In genomic region chr12:16488899-16489298, GRCm38 (mm10) we compare ENCODE assay signal across 10 mouse cellular contexts.
"Had no signal": no experiment of that assay in that cellular context is flagged by ENCODE, and none has a peak within 500 bp of the region (broad histone marks: within the 10 kb centered on the region; RNA-seq: fewer than 3 reads in every experiment).

No protein-coding gene starts in this region.

- DNase-seq: retina, postnatal 1 day; right cerebral cortex, postnatal 14 days; right cerebral cortex, postnatal 4 days; spleen, adult 18-20 months; thymus, adult 18-20 months; thymus, adult 2 months; thymus, postnatal 14 days; thymus, postnatal 25 days; thymus, postnatal 36 days; thymus, postnatal 4 days had no signal
